Comparison of ENCODE assay signal across 8 mouse cellular contexts in genomic region chr6:148441871-148442270, GRCm38 (mm10). TPM values are rescaled to one million over a fixed set of nuclear protein-coding genes. Genes with fewer than 3 reads are reported as not detected.
A peak's percentile ranks its signal among the peaks of the same experiment; 100 is the strongest.
DNase-seq lines count a peak whose midpoint lies in the region; ATAC-seq and TF ChIP-seq lines count a peak whose summit lies in the region.

No protein-coding gene starts in this region.

- intact Hi-C loops in left cerebral cortex, postnatal 36 days (cut with DNase I) = loop anchor here (5.0 to 10.0 kb wide), 3 partner anchors 113 to 300 kb away; no protein-coding TSS in a partner anchor

- H3K4me2 ChIP-seq in midbrain, embryonic 11.5 days = no peak overlapping the region
- H3K4me2 ChIP-seq in heart, embryonic 14.5 days (ENCODE audit: low read length) = peak overlapping the region; percentile 94
- H3K4me2 ChIP-seq in kidney, postnatal 0 days (ENCODE audit: low read length) = peak overlapping the region; percentile 92
- peak overlapping the region; percentile 97 for H3K4me2 ChIP-seq in stomach, embryonic 16.5 days (ENCODE audit: low read depth, low read length)

- TF ChIP-seq CTCF in kidney, postnatal 0 days (IDR thresholded peaks at IDR 0.05; ENCODE audit: low read depth) = no peak

- peaks cover 29% of the 10 kb centered on the region for H3K4me1 ChIP-seq in midbrain, embryonic 10.5 days
- H3K4me1 ChIP-seq in midbrain, embryonic 11.5 days (ENCODE audit: control insufficient read depth, insufficient read depth, low read length) = peaks cover 12% of the 10 kb centered on the region
- peaks cover 9 to 28% of the 10 kb centered on the region in 2 experiments for H3K4me1 ChIP-seq in heart, embryonic 14.5 days (ENCODE audit: control insufficient read depth in 2 of 2, insufficient read depth in 2 of 2, low read length in 2 of 2)
- peaks cover 19% of the 10 kb centered on the region; the same call in 1 of the 2 replicates for H3K4me1 ChIP-seq in kidney, postnatal 0 days (replicated peaks; ENCODE audit: insufficient read depth, low read length)
- peaks cover 4% of the 10 kb centered on the region; the same call in 1 of the 2 replicates for H3K4me1 ChIP-seq in stomach, embryonic 16.5 days (ENCODE audit: control insufficient read depth, insufficient read depth, low read length)

- peak overlapping the region; percentile 79; the same call in 1 of the 2 replicates for H3K4me3 ChIP-seq in midbrain, embryonic 10.5 days
- no peak overlapping the region for H3K4me3 ChIP-seq in midbrain, embryonic 11.5 days (ENCODE audit: low read depth, low read length)
- H3K4me3 ChIP-seq in heart, embryonic 14.5 days (ENCODE audit: control insufficient read depth in 1 of 2, insufficient read depth in 1 of 2, low read depth in 1 of 2, low read length in 2 of 2) = peak overlapping the region in 1 of 2 experiments; percentile 73; a peak in 2 of 4 replicates
- peak overlapping the region; percentile 73 for H3K4me3 ChIP-seq in kidney, postnatal 0 days (replicated peaks; ENCODE audit: low read depth, low read length)
- peak overlapping the region; percentile 70 for H3K4me3 ChIP-seq in stomach, embryonic 16.5 days (replicated peaks; ENCODE audit: low read length)

- DNase-seq in midbrain, embryonic 10.5 days (ENCODE audit: low spot score) = peak; percentile 18
- no peak for DNase-seq in midbrain, embryonic 11.5 days (ENCODE audit: low spot score, missing footprints)
- peak; percentile 24 for DNase-seq in kidney, postnatal 0 days (ENCODE audit: low spot score)
- no peak for DNase-seq in cerebellum, postnatal 14 days
- no peak for DNase-seq in frontal cortex, postnatal 25 days (ENCODE audit: low spot score in 2 of 2)
- no peak for DNase-seq in left cerebral cortex, postnatal 36 days (ENCODE audit: low spot score in 2 of 2)

- no peaks in the 10 kb centered on the region for H3K36me3 ChIP-seq in midbrain, embryonic 10.5 days
- no peaks in the 10 kb centered on the region for H3K36me3 ChIP-seq in midbrain, embryonic 11.5 days (ENCODE audit: control insufficient read depth, insufficient read depth, low read length)
- no peaks in the 10 kb centered on the region for H3K36me3 ChIP-seq in heart, embryonic 14.5 days (ENCODE audit: control insufficient read depth, insufficient read depth, low read length)
- H3K36me3 ChIP-seq in kidney, postnatal 0 days (ENCODE audit: insufficient read depth, low read length) = no peaks in the 10 kb centered on the region
- H3K36me3 ChIP-seq in stomach, embryonic 16.5 days (ENCODE audit: control insufficient read depth, insufficient read depth, low read length) = no peaks in the 10 kb centered on the region

- H3K27me3 ChIP-seq in midbrain, embryonic 10.5 days (ENCODE audit: low read depth, poor library complexity, severe bottlenecking) = peaks cover 64% of the 10 kb centered on the region
- H3K27me3 ChIP-seq in midbrain, embryonic 11.5 days (ENCODE audit: control insufficient read depth, insufficient read depth, low read length) = peaks cover 32% of the 10 kb centered on the region
- H3K27me3 ChIP-seq in heart, embryonic 14.5 days (ENCODE audit: control insufficient read depth, insufficient read depth, low read length) = peaks cover 11% of the 10 kb centered on the region
- 0 out of 2 replicates have a peak, but pooled peaks cover 4% of the 10 kb centered on the region for H3K27me3 ChIP-seq in kidney, postnatal 0 days (ENCODE audit: insufficient read depth, low read length)
- peaks cover 3% of the 10 kb centered on the region; the same call in 1 of the 2 replicates for H3K27me3 ChIP-seq in stomach, embryonic 16.5 days (ENCODE audit: control insufficient read depth, insufficient read depth, low read length)

- 11% methylated on average over 5 of the region's 5 CpGs for WGBS in midbrain, embryonic 10.5 days
- 14% methylated on average over 5 of the region's 5 CpGs for WGBS in midbrain, embryonic 11.5 days
- WGBS in heart, embryonic 14.5 days = 18% methylated on average over 5 of the region's 5 CpGs
- WGBS in kidney, postnatal 0 days = 8% methylated on average over 5 of the region's 5 CpGs
- 12% methylated on average over 5 of the region's 5 CpGs for WGBS in stomach, embryonic 16.5 days

- no peak overlapping the region for H3K27ac ChIP-seq in midbrain, embryonic 10.5 days (replicated peaks)
- H3K27ac ChIP-seq in midbrain, embryonic 11.5 days (ENCODE audit: low read depth, low read length) = no peak overlapping the region
- H3K27ac ChIP-seq in heart, embryonic 14.5 days (replicated peaks in 1 of 2; ENCODE audit: control insufficient read depth in 1 of 2, insufficient read depth in 1 of 2, low read depth in 2 of 2, low read length in 2 of 2) = no peak overlapping the region; a peak in 1 of 4 replicates
- no peak overlapping the region for H3K27ac ChIP-seq in kidney, postnatal 0 days
- H3K27ac ChIP-seq in stomach, embryonic 16.5 days (ENCODE audit: low read length) = no peak overlapping the region

- ATAC-seq in midbrain, embryonic 11.5 days (ENCODE audit: low FRiP score) = no peak
- ATAC-seq in heart, embryonic 14.5 days (ENCODE audit: insufficient number of reproducible peaks, insufficient read depth, low FRiP score, low read depth) = peak; percentile 25; the same call in 1 of the 2 replicates
- ATAC-seq in kidney, postnatal 0 days (replicated peaks; ENCODE audit: low FRiP score, low read depth) = no peak
- no peak for ATAC-seq in stomach, embryonic 16.5 days (ENCODE audit: insufficient read depth, low FRiP score)

- no peaks in the 10 kb centered on the region for H3K9me3 ChIP-seq in midbrain, embryonic 10.5 days (replicated peaks)
- H3K9me3 ChIP-seq in midbrain, embryonic 11.5 days (ENCODE audit: control insufficient read depth, low read length) = no peaks in the 10 kb centered on the region
- no peaks in the 10 kb centered on the region for H3K9me3 ChIP-seq in heart, embryonic 14.5 days (ENCODE audit: control insufficient read depth, low read length)
- no peaks in the 10 kb centered on the region for H3K9me3 ChIP-seq in kidney, postnatal 0 days (replicated peaks; ENCODE audit: low read length)
- no peaks in the 10 kb centered on the region for H3K9me3 ChIP-seq in stomach, embryonic 16.5 days (replicated peaks; ENCODE audit: control insufficient read depth, low read length)

- no peak overlapping the region for H3K9ac ChIP-seq in midbrain, embryonic 11.5 days (ENCODE audit: low read length)
- peak overlapping the region; percentile 79 for H3K9ac ChIP-seq in heart, embryonic 14.5 days (ENCODE audit: low read length)
- no peak overlapping the region for H3K9ac ChIP-seq in kidney, postnatal 0 days (ENCODE audit: low read depth, low read length)
- no peak overlapping the region; the same call in 1 of the 2 replicates for H3K9ac ChIP-seq in stomach, embryonic 16.5 days (ENCODE audit: low read length)

RNA-seq across cellular contexts. Expression of gene Tmtc1, which starts 2.3 kb away (rescaled TPM):
- 0.57 and 0.67 TPM in 2 replicates for polyA plus RNA-seq in midbrain, embryonic 10.5 days (2016; fragmentation: Nextera tagmentation; extraction: Ambion mirVana)
- 0.98 and 1.0 TPM in 2 replicates for polyA plus RNA-seq in midbrain, embryonic 11.5 days (2014; fragmentation: Nextera tagmentation; extraction: Ambion mirVana)
- polyA plus RNA-seq in heart, embryonic 14.5 days (2014; fragmentation: Nextera tagmentation; extraction: Ambion mirVana) = 3.8 and 4.1 TPM in 2 replicates
- 1.1 and 1.4 TPM in 2 replicates for polyA plus RNA-seq in kidney, postnatal 0 days (2015; fragmentation: Nextera tagmentation; extraction: Ambion mirVana)
- 1.6 TPM in 2 replicates for polyA plus RNA-seq in stomach, embryonic 16.5 days (2015; fragmentation: Nextera tagmentation; extraction: Ambion mirVana)
- total RNA-seq in left cerebral cortex, postnatal 36 days (2021) = 10 to 100 TPM; 53.3 to 57.4 TPM

Comparison
In these comparisons a context has a peak if more than half of its experiments do, and no peak if none do; other contexts are left out.
1. DNase-seq: peak in midbrain, embryonic 10.5 days (single experiment) and kidney, postnatal 0 days (single experiment); none in midbrain, embryonic 11.5 days (single experiment), cerebellum, postnatal 14 days (0 of 2), frontal cortex, postnatal 25 days (0 of 2) and left cerebral cortex, postnatal 36 days (0 of 2).